Mouse (Mus musculus) forebrain, postnatal 0 days (tissue): Measurements from ENCODE around the gene Rho. TPM values are rescaled to one million over a fixed set of nuclear protein-coding genes. Genes with fewer than 3 reads are reported as not detected.

Experiments used
- ATAC-seq: fragments of 200-750 bp; cut with Nextera tagmentation; 2 replicates; pipeline ENCODE4 v1.8.0; 2017; ENCODE audit warnings: mild to moderate bottlenecking, moderate library complexity
- DNase-seq: peaks from one replicate; pipeline ENCODE4 v3.0.0-alpha.2; 2015
- H3K27ac ChIP-seq: fragments of 300-500 bp; sonication (generic); 2 replicates; pipeline ENCODE4 v1.5.1; 2014; ENCODE audit warnings: low read depth, mild to moderate bottlenecking, antibody characterized with exemption, low read length, moderate library complexity, mixed read lengths
- H3K27me3 ChIP-seq: fragments of 300-500 bp; sonication (generic); 2 replicates; pipeline ENCODE4 v1.6.1; 2014; ENCODE audit warnings: mild to moderate bottlenecking, low read length, mixed read lengths; ENCODE audit not compliant: insufficient read depth
- H3K36me3 ChIP-seq: fragments of 300-500 bp; sonication (generic); 2 replicates; pipeline ENCODE4 v1.6.1; 2014; ENCODE audit warnings: mild to moderate bottlenecking, moderate library complexity; ENCODE audit not compliant: insufficient read depth
- H3K4me1 ChIP-seq: fragments of 300-500 bp; sonication (generic); 2 replicates; pipeline ENCODE4 v1.6.1; 2014; ENCODE audit warnings: antibody characterized with exemption; ENCODE audit not compliant: insufficient read depth
- H3K4me2 ChIP-seq: fragments of 300-500 bp; sonication (generic); 2 replicates; pipeline ENCODE4 v1.6.1; 2014; ENCODE audit warnings: low read depth, mild to moderate bottlenecking, moderate library complexity
- H3K4me3 ChIP-seq: fragments of 300-500 bp; sonication (generic); 2 replicates; pipeline ENCODE4 v1.5.1; 2014; ENCODE audit warnings: low read depth, low read length, mixed read lengths
- H3K9ac ChIP-seq: fragments of 300-500 bp; sonication (generic); 2 replicates; pipeline ENCODE4 v1.6.1; 2014; ENCODE audit warnings: mild to moderate bottlenecking
- H3K9me3 ChIP-seq: fragments of 300-500 bp; sonication (generic); 2 replicates; pipeline ENCODE4 v1.6.1; 2016; ENCODE audit warnings: low read length
- CTCF ChIP-seq: sonication (generic); IDR thresholded peaks from 2 replicates; pipeline ENCODE4 v1.5.1; 2016; ENCODE audit warnings: antibody characterized with exemption, control low read depth, low read depth
- WGBS: fragments of 180-500 bp; shearing (Covaris S2); extraction: QIAGEN DNeasy Blood & Tissue Kit; methylation state at CpG from one replicate; pipeline ENCODE4 v1.1.7; 2014; 5-methylcytosine and 5-hydroxymethylcytosine counted together
- polyA plus RNA-seq: library from polyadenylated mRNA; unstranded; fragments of >200 nt; fragmentation: Nextera tagmentation; extraction: Ambion mirVana; gene quantifications from 2 replicates; pipeline ENCODE4 v1.2.1, GENCODE M21; 2015
- total RNA-seq: library from RNA; depleted of rRNA; stranded (reverse); fragments of >200 nt; gene quantifications from 2 replicates; pipeline ENCODE4 v1.2.3, GENCODE M21; 2014

Gene Rho
- total and polyA plus RNA-seq, 2 experiments from 2014 or later = 0.57 TPM; not detected in 1

DNA sequence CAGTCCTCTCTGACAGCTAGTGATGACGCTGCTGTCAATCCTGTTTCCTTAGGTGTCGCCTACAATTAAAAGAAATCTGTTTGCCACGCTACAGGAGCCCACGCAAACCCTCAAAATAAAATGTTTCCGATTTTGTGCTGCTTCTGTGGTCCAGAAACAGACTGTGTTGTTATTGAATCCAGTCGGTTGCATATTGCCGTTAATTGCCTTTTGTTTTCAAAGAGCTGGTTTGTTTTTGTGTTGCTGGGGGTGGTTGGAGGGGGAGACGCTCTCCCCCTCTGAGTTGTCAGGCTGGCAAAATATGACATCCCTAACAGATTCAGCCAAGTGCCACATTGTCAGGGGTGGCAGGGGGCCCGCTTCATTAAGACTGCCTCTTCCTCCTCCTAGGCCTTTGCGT, 18.1 kb upstream of the Rho start:
- no peak overlapping the region for H3K4me3 ChIP-seq
- H3K27me3 ChIP-seq = no peaks in the 10 kb centered on the region
- peaks cover 8% of the 10 kb centered on the region for H3K36me3 ChIP-seq
- no peak overlapping the region for H3K9ac ChIP-seq
- 41% methylated on average over 10 of the region's 10 CpGs for WGBS
- peaks cover 30% of the 10 kb centered on the region for H3K4me1 ChIP-seq
- H3K9me3 ChIP-seq = no peaks in the 10 kb centered on the region
- ATAC-seq (peak; percentile 23), DNase-seq (peak; percentile 69)
- peak overlapping the region; percentile 71 for H3K27ac ChIP-seq
- TF ChIP-seq CTCF = no peak
- no peak overlapping the region for H3K4me2 ChIP-seq

- no peak for TF ChIP-seq CTCF
- H3K27ac ChIP-seq = peak overlapping the region; percentile 71
- H3K9ac ChIP-seq = no peak overlapping the region
- no peak overlapping the region for H3K4me3 ChIP-seq
- DNase-seq (peak; percentile 84), ATAC-seq (peak; percentile 56)
- peaks cover 8% of the 10 kb centered on the region for H3K36me3 ChIP-seq
- H3K4me2 ChIP-seq = no peak overlapping the region
- WGBS = 37% methylated on average over 15 of the region's 15 CpGs
- no peaks in the 10 kb centered on the region for H3K27me3 ChIP-seq
- peaks cover 30% of the 10 kb centered on the region for H3K4me1 ChIP-seq
- no peaks in the 10 kb centered on the region for H3K9me3 ChIP-seq
Observed at GRCm38 (mm10) chr6:115914511-115915202, 16.9 kb upstream of the Rho start.

GRCm38 (mm10) chr6:115915601-115916445, 15.7 kb upstream of the Rho start:
- H3K27ac ChIP-seq = peak overlapping the region; percentile 71
- H3K27me3 ChIP-seq = no peaks in the 10 kb centered on the region
- H3K4me2 ChIP-seq = no peak overlapping the region
- H3K4me1 ChIP-seq = peaks cover 30% of the 10 kb centered on the region
- no peak overlapping the region for H3K9ac ChIP-seq
- ATAC-seq (peak; percentile 23), DNase-seq (peak; percentile 46)
- no peak overlapping the region for H3K4me3 ChIP-seq
- no peaks in the 10 kb centered on the region for H3K9me3 ChIP-seq
- no peak for TF ChIP-seq CTCF
- WGBS = 54% methylated on average over 17 of the region's 17 CpGs
- peaks cover 3% of the 10 kb centered on the region; the same call in 1 of the 2 replicates for H3K36me3 ChIP-seq

DNA sequence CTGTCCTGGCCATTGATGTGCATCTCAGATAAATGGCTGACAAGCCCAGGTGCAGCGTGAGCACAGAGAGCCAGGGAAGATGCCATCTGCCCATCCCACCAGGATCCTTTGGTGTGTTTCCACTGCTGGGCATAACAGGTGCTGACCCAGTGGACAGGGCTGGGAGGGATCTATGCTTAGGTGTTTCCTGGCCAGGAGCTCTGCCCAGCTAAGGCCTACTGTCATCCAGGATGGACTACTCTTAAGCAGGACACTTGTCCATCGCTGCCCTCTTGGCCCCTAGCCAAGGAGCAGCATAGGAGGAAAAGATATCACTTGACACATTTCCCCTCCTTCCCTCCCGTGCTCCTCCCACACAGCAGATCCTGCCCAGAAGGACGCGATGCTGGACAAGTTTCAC, 14.9 kb upstream of the Rho start:
- H3K27me3 ChIP-seq = no peaks in the 10 kb centered on the region
- H3K27ac ChIP-seq = no peak overlapping the region
- no peak for DNase-seq
- H3K4me2 ChIP-seq = no peak overlapping the region
- no peak overlapping the region for H3K4me3 ChIP-seq
- peaks cover 30% of the 10 kb centered on the region for H3K4me1 ChIP-seq
- no peaks in the 10 kb centered on the region for H3K9me3 ChIP-seq
- no peak for TF ChIP-seq CTCF
- 90% methylated on average over 5 of the region's 5 CpGs for WGBS
- H3K9ac ChIP-seq = no peak overlapping the region
- peaks cover 3% of the 10 kb centered on the region; the same call in 1 of the 2 replicates for H3K36me3 ChIP-seq
- no peak for ATAC-seq

GRCm38 (mm10) chr6:115918615-115919014, 12.9 kb upstream of the Rho start:
- H3K4me3 ChIP-seq = no peak overlapping the region
- H3K9me3 ChIP-seq = no peaks in the 10 kb centered on the region
- no peak for TF ChIP-seq CTCF
- no peak overlapping the region for H3K9ac ChIP-seq
- H3K4me1 ChIP-seq = peaks cover 26% of the 10 kb centered on the region
- DNase-seq = no peak
- ATAC-seq = no peak
- peaks cover 3% of the 10 kb centered on the region; the same call in 1 of the 2 replicates for H3K36me3 ChIP-seq
- H3K27ac ChIP-seq = no peak overlapping the region
- no peaks in the 10 kb centered on the region for H3K27me3 ChIP-seq
- 89% methylated on average over 1 of the region's 1 CpGs for WGBS
- H3K4me2 ChIP-seq = no peak overlapping the region

DNA sequence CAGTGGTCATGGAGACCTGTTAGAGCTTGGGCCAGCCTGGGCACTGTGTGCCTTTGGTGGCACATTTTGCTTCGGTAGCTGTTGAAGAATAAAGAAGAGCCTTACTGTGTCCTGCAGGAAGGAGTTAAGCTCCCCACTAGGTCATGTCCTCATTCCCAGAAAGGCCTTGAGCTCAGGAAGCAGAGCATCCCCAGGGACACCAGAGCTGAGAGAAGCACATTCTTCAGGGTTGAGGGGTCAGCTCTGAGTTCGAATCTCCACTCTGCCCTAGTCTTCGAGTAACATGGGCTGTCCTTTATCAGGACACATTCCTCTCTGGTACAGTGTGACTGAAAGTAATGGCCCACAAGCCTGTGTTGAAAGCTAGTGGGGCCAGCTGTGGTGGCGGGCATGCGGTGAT, 11.7 kb upstream of the Rho start:
- H3K9me3 ChIP-seq = no peaks in the 10 kb centered on the region
- no peak overlapping the region for H3K4me2 ChIP-seq
- DNase-seq (no peak), ATAC-seq (no peak)
- no peak overlapping the region for H3K27ac ChIP-seq
- H3K4me3 ChIP-seq = no peak overlapping the region
- H3K9ac ChIP-seq = no peak overlapping the region
- H3K36me3 ChIP-seq = peaks cover 3% of the 10 kb centered on the region; the same call in 1 of the 2 replicates
- H3K4me1 ChIP-seq = peaks cover 15% of the 10 kb centered on the region
- WGBS = 90% methylated on average over 5 of the region's 5 CpGs
- no peaks in the 10 kb centered on the region for H3K27me3 ChIP-seq
- TF ChIP-seq CTCF = no peak

- Histone ChIP-seq H3K9ac (no peak overlapping the region), H3K9me3 (no peaks in the 10 kb centered on the region), H3K27me3 (no peaks in the 10 kb centered on the region), H3K36me3 (no peaks in the 10 kb centered on the region), H3K27ac (no peak overlapping the region), H3K4me3 (no peak overlapping the region), H3K4me2 (no peak overlapping the region), H3K4me1 (peaks cover 23% of the 10 kb centered on the region)
- DNase-seq = no peak
- ATAC-seq = no peak
- no peak for TF ChIP-seq CTCF
- 60% methylated on average over 6 of the region's 6 CpGs for WGBS
Observed at GRCm38 (mm10) chr6:115924829-115925228, 6.7 kb upstream of the Rho start.
